Mouse (Mus musculus) right cerebral cortex, adult 18-20 months (tissue): ENCODE measurements around the gene Fam163b.

Source experiments
- DNase-seq: peaks from one replicate; pipeline ENCODE4 v3.0.0; 2022; ENCODE audit warnings: mixed read lengths

Fam163b gene

GRCm38 (mm10) chr2:27141950-27142693 is at the start of gene Fam163b:
TSS of gene Fam163b (minus strand) at chr2:27142491.
- peak; percentile 71 for DNase-seq

- DNase-seq = no peak
Measured at GRCm38 (mm10) chr2:27189994-27190393, 47.7 kb upstream of the Fam163b start.

- no peak for DNase-seq
Measured at GRCm38 (mm10) chr2:27187531-27187930, 45.2 kb upstream of the Fam163b start.

- DNase-seq = no peak
Measured at GRCm38 (mm10) chr2:27183734-27184133, 41.4 kb upstream of the Fam163b start.

- no peak for DNase-seq
Measured at GRCm38 (mm10) chr2:27181907-27182306, 39.6 kb upstream of the Fam163b start.

- DNase-seq = peak; percentile 57
Measured at GRCm38 (mm10) chr2:27179101-27179500, 36.8 kb upstream of the Fam163b start.

GRCm38 (mm10) chr2:27175696-27176267 is 33.5 kb upstream of the Fam163b start:
- DNase-seq = no peak

- DNase-seq = no peak
Measured at GRCm38 (mm10) chr2:27174242-27174641, 32.0 kb upstream of the Fam163b start.

GRCm38 (mm10) chr2:27166999-27167398 is 24.7 kb upstream of the Fam163b start:
- peak; percentile 63 for DNase-seq

- DNase-seq = no peak
Measured at GRCm38 (mm10) chr2:27166074-27166473, 23.8 kb upstream of the Fam163b start.

GRCm38 (mm10) chr2:27164796-27165590 is 22.7 kb upstream of the Fam163b start, which contains the start of gene Dbh:
TSS of gene Dbh (plus strand) at chr2:27165233.
- DNase-seq = peak; percentile 77

GRCm38 (mm10) chr2:27163851-27164250 is 21.6 kb upstream of the Fam163b start:
- peak; percentile 46 for DNase-seq

- no peak for DNase-seq
Measured at GRCm38 (mm10) chr2:27162656-27163055, 20.4 kb upstream of the Fam163b start.

- DNase-seq = no peak
Measured at GRCm38 (mm10) chr2:27161526-27161925, 19.2 kb upstream of the Fam163b start.

- no peak for DNase-seq
Measured at GRCm38 (mm10) chr2:27156596-27156995, 14.3 kb upstream of the Fam163b start.

GRCm38 (mm10) chr2:27154466-27155185 is 12.3 kb upstream of the Fam163b start:
- no peak for DNase-seq

GRCm38 (mm10) chr2:27149457-27149856 is 7.2 kb upstream of the Fam163b start:
- peak; percentile 48 for DNase-seq

GRCm38 (mm10) chr2:27146840-27147239 is 4.5 kb upstream of the Fam163b start:
- no peak for DNase-seq

- peak; percentile 62 for DNase-seq
Measured at GRCm38 (mm10) chr2:27144957-27145356, 2.7 kb upstream of the Fam163b start.

GRCm38 (mm10) chr2:27138356-27138755 is 3.9 kb downstream of the Fam163b start:
- no peak for DNase-seq

- DNase-seq = peak; percentile 55
Measured at GRCm38 (mm10) chr2:27136789-27137188, 5.5 kb downstream of the Fam163b start.

GRCm38 (mm10) chr2:27136336-27136735 is 6.0 kb downstream of the Fam163b start:
- DNase-seq = no peak

GRCm38 (mm10) chr2:27135935-27136334 is 6.4 kb downstream of the Fam163b start:
- no peak for DNase-seq
